Mouse (Mus musculus) testis, adult 2 months (tissue): ENCODE data around the gene Rbp7. TPM values are rescaled to one million over a fixed set of nuclear protein-coding genes. Genes with fewer than 3 reads are reported as not detected.

Source experiments
- H3K27ac ChIP-seq: fragments of 200-500 bp; 2 replicates; pipeline ENCODE4 v1.5.1; 2012; ENCODE audit warnings: low read depth, low read length; ENCODE audit not compliant: control insufficient read depth, insufficient read depth
- H3K27me3 ChIP-seq: fragments of 200-500 bp; 2 replicates; pipeline ENCODE4 v1.6.1; 2012; ENCODE audit warnings: mild to moderate bottlenecking, low read length, moderate library complexity; ENCODE audit not compliant: control insufficient read depth, insufficient read depth
- H3K36me3 ChIP-seq: fragments of 200-500 bp; 2 replicates; pipeline ENCODE4 v1.6.1; 2012; ENCODE audit warnings: mild to moderate bottlenecking, low read length; ENCODE audit not compliant: control insufficient read depth, insufficient read depth
- H3K4me1 ChIP-seq: fragments of 200-500 bp; 2 replicates; pipeline ENCODE4 v1.6.1; 2012; ENCODE audit warnings: low read length; ENCODE audit not compliant: control insufficient read depth, insufficient read depth
- H3K4me3 ChIP-seq: fragments of 200-500 bp; 2 replicates; pipeline ENCODE4 v1.5.1; 2012; ENCODE audit warnings: low read depth, mild to moderate bottlenecking, low read length, moderate library complexity, mixed read lengths; ENCODE audit not compliant: control insufficient read depth
- CTCF ChIP-seq: fragments of 200-500 bp; IDR thresholded peaks from 2 replicates; pipeline ENCODE4 v1.5.1; 2012; ENCODE audit warnings: low read depth, mild to moderate bottlenecking, inconsistent platforms, low read length, moderate library complexity; ENCODE audit not compliant: control insufficient read depth, insufficient read depth, insufficient replicate concordance
- POLR2A ChIP-seq: fragments of 200-500 bp; IDR thresholded peaks from 2 replicates; pipeline ENCODE4 v1.6.1; 2012; ENCODE audit warnings: low read depth, mild to moderate bottlenecking, inconsistent platforms, low read length, moderate library complexity; ENCODE audit not compliant: control insufficient read depth
- polyA plus RNA-seq: library from polyadenylated mRNA; depleted of rRNA; stranded (reverse); fragments of >200 nt; gene quantifications from 2 replicates; pipeline ENCODE4 v1.2.3, GENCODE M21; 2012; rRNA removed

Rbp7 gene
- 0.33 and 0.34 TPM in 2 replicates for polyA plus RNA-seq

DNA sequence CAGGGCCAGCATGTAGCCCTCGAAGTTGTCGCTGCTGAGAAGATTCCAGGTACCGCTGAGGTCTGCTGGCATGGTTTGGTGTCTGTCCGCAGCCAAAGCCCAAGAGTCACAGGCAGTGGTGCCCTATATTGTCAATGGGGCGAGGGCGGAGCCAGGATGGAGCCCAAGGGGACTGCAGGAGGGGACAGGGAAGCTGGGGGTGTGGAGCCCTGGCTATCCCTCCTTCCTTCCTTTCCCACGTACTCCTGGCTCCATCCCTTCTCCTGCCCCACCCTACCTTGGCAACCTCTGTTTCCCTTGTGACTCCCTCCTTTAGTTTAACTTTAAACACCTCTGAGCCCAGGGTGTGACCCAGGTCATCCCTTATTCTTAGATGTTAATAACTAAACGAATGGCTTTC is at the start of gene Rbp7:
Gene Rbp7 (minus strand): TSS at position 100 of the 400 bp plus-strand sequence.
- Histone ChIP-seq H3K36me3 (no peaks in the 10 kb centered on the region), H3K27ac (no peak within 1 kb of the TSS), H3K4me3 (no peak within 1 kb of the TSS), H3K4me1 (peaks cover 3% of the 10 kb centered on the region; the same call in 1 of the 2 replicates), H3K27me3 (no peaks in the 10 kb centered on the region)
- no peak for TF ChIP-seq POLR2A
- no peak for TF ChIP-seq CTCF

- H3K27ac ChIP-seq, result no peak overlapping the region
- TF ChIP-seq CTCF, result no peak
- no peak for TF ChIP-seq POLR2A
- H3K4me3 ChIP-seq, result no peak overlapping the region
- H3K27me3 ChIP-seq, result no peaks in the 10 kb centered on the region
- H3K4me1 ChIP-seq, result 0 out of 2 replicates have a peak, but pooled peaks cover 2% of the 10 kb centered on the region
- H3K36me3 ChIP-seq, result no peaks in the 10 kb centered on the region
Measured at GRCm38 (mm10) chr4:149504363-149504762, 49.6 kb upstream of the Rbp7 start.

GRCm38 (mm10) chr4:149499790-149500189 is 45.0 kb upstream of the Rbp7 start:
- Histone ChIP-seq H3K27ac (no peak overlapping the region), H3K27me3 (no peaks in the 10 kb centered on the region), H3K4me1 (no peaks in the 10 kb centered on the region), H3K36me3 (peaks cover 3% of the 10 kb centered on the region), H3K4me3 (no peak overlapping the region)
- TF ChIP-seq POLR2A (no peak), CTCF (no peak)

- Histone ChIP-seq H3K4me3 (no peak overlapping the region), H3K27me3 (no peaks in the 10 kb centered on the region), H3K36me3 (peaks cover 3% of the 10 kb centered on the region), H3K4me1 (no peaks in the 10 kb centered on the region), H3K27ac (no peak overlapping the region)
- TF ChIP-seq CTCF (no peak), POLR2A (no peak)
Measured at GRCm38 (mm10) chr4:149498901-149499300, 44.1 kb upstream of the Rbp7 start.

- no peak for TF ChIP-seq POLR2A
- no peak for TF ChIP-seq CTCF
- Histone ChIP-seq H3K4me1 (no peaks in the 10 kb centered on the region), H3K4me3 (no peak overlapping the region), H3K27me3 (no peaks in the 10 kb centered on the region), H3K36me3 (peaks cover 3% of the 10 kb centered on the region), H3K27ac (no peak overlapping the region)
Measured at GRCm38 (mm10) chr4:149496612-149497011, 41.8 kb upstream of the Rbp7 start.

- H3K36me3 ChIP-seq, result peaks cover 13% of the 10 kb centered on the region
Measured at GRCm38 (mm10) chr4:149491151-149491550, 36.4 kb upstream of the Rbp7 start.

GRCm38 (mm10) chr4:149489415-149490240 is 34.9 kb upstream of the Rbp7 start:
- Histone ChIP-seq H3K4me3 (no peak overlapping the region), H3K36me3 (peaks cover 11% of the 10 kb centered on the region), H3K27ac (no peak overlapping the region), H3K27me3 (no peaks in the 10 kb centered on the region), H3K4me1 (peaks cover 1% of the 10 kb centered on the region)
- TF ChIP-seq CTCF (no peak), POLR2A (no peak)

More at GRCm38 (mm10) chr4:149491151-149491550, 36.4 kb upstream of the Rbp7 start:
- Histone ChIP-seq H3K4me1 (no peaks in the 10 kb centered on the region), H3K4me3 (no peak overlapping the region), H3K27me3 (no peaks in the 10 kb centered on the region), H3K27ac (no peak overlapping the region)
- TF ChIP-seq CTCF, result no peak
- no peak for TF ChIP-seq POLR2A

- Histone ChIP-seq H3K27ac (no peak overlapping the region), H3K4me3 (no peak overlapping the region), H3K4me1 (peaks cover 4% of the 10 kb centered on the region), H3K36me3 (peaks cover 11% of the 10 kb centered on the region), H3K27me3 (no peaks in the 10 kb centered on the region)
- no peak for TF ChIP-seq POLR2A
- TF ChIP-seq CTCF, result no peak
Measured at GRCm38 (mm10) chr4:149487729-149488128, 33.0 kb upstream of the Rbp7 start.
